Mouse (Mus musculus) thymus, adult 2 months (tissue): ENCODE results near the gene 1810037I17Rik. TPM values are rescaled to one million over a fixed set of nuclear protein-coding genes. Genes with fewer than 3 reads are reported as not detected.

ENCODE experiments used
- DNase-seq: peaks from one replicate; pipeline ENCODE4 v3.0.0; 2021
- H3K27ac ChIP-seq: fragments of 200-500 bp; 2 replicates; pipeline ENCODE4 v1.5.1; 2012; ENCODE audit warnings: low read length, control low read depth; ENCODE audit not compliant: control insufficient read depth, insufficient read depth
- H3K27me3 ChIP-seq: fragments of 200-500 bp; 2 replicates; pipeline ENCODE4 v1.6.1; 2012; ENCODE audit warnings: mild to moderate bottlenecking, low read length, moderate library complexity, mixed read lengths; ENCODE audit not compliant: control insufficient read depth, insufficient read depth
- H3K36me3 ChIP-seq: fragments of 200-500 bp; 2 replicates; pipeline ENCODE4 v1.6.1; 2012; ENCODE audit warnings: mild to moderate bottlenecking, low read length, moderate library complexity; ENCODE audit not compliant: control insufficient read depth, insufficient read depth
- H3K4me1 ChIP-seq: fragments of 200-500 bp; replicated peaks from 2 replicates; pipeline ENCODE4 v1.6.1; 2012; ENCODE audit warnings: low read length; ENCODE audit not compliant: control insufficient read depth, insufficient read depth
- H3K4me3 ChIP-seq: fragments of 200-500 bp; 2 replicates; pipeline ENCODE4 v1.5.1; 2012; ENCODE audit warnings: mild to moderate bottlenecking, low read length, control low read depth, moderate library complexity; ENCODE audit not compliant: control insufficient read depth, insufficient read depth
- CTCF ChIP-seq: fragments of 200-500 bp; IDR thresholded peaks from 2 replicates; pipeline ENCODE4 v1.5.1; 2012; ENCODE audit warnings: mild to moderate bottlenecking, control low read depth, low read length, moderate library complexity, borderline replicate concordance; ENCODE audit not compliant: control insufficient read depth, poor library complexity, insufficient read depth; ENCODE audit errors: extremely low read depth
- POLR2A ChIP-seq: fragments of 200-500 bp; IDR thresholded peaks from 2 replicates; pipeline ENCODE4 v1.6.1; 2012; ENCODE audit warnings: mild to moderate bottlenecking, low read length, control low read depth, moderate library complexity; ENCODE audit not compliant: control insufficient read depth, poor library complexity, insufficient read depth; ENCODE audit errors: extremely low read depth
- WGBS: fragments of 180-500 bp; shearing (Covaris S2); methylation state at CpG from one replicate; pipeline ENCODE4 v1.1.7; 2018; 5-methylcytosine and 5-hydroxymethylcytosine counted together
- polyA plus RNA-seq: library from polyadenylated mRNA; depleted of rRNA; stranded (reverse); fragments of >200 nt; gene quantifications from 2 replicates; pipeline ENCODE4 v1.2.3, GENCODE M21; 2012; rRNA removed

1810037I17Rik gene
- polyA plus RNA-seq, 1 experiment: 35.8 TPM

DNA sequence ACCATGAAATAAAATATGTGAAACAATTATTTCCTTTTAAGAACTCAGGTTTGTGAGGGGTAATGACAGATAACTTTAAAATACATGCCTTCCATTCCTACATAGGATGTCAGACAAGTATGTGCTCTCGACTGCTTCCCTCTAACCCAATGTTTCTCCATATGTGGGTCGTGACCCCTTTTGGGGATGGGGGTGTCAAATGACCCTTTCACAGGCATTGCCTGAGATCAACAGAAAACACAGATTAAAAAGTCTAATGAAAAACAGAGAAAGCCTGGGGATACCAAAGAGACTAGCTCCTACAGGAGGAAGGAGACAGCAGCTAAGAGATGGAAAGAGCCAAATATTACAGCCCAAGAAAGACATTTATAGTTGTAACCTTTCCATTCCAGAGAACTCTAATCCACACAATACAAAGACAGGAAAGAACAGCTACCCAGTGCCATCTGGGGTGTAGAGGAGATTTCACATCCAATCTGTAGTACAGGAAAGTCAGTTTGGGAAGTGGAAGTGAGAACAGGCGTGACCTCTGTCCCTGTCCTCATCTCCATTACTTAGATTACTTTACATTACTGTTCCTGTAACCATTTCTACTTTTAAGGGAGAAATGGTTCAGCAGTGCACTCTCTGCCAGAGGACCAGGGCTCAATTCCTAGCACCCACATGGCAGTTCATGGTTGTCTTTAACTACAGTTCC lies 48.3 kb downstream of the 1810037I17Rik start:
- TF ChIP-seq CTCF: no peak
- TF ChIP-seq POLR2A: no peak
- Histone ChIP-seq H3K27me3 (no peaks in the 10 kb centered on the region), H3K27ac (no peak overlapping the region), H3K36me3 (no peaks in the 10 kb centered on the region; the same call in 1 of the 2 replicates), H3K4me1 (no peaks in the 10 kb centered on the region), H3K4me3 (no peak overlapping the region)
- DNase-seq: no peak
- WGBS: 92% methylated on average over 3 of the region's 3 CpGs

GRCm38 (mm10) chr3:122974833-122975232 lies 50.8 kb downstream of the 1810037I17Rik start:
- H3K4me1 ChIP-seq: no peaks in the 10 kb centered on the region
- WGBS: 95% methylated on average over 3 of the region's 3 CpGs
- no peaks in the 10 kb centered on the region for H3K36me3 ChIP-seq
- H3K27ac ChIP-seq: no peak overlapping the region
- DNase-seq: no peak
- TF ChIP-seq CTCF (no peak), POLR2A (no peak)
- H3K4me3 ChIP-seq: no peak overlapping the region
- no peaks in the 10 kb centered on the region for H3K27me3 ChIP-seq

GRCm38 (mm10) chr3:122975363-122975762 lies 51.4 kb downstream of the 1810037I17Rik start:
- 86% methylated on average over 4 of the region's 4 CpGs for WGBS
- H3K4me1 ChIP-seq: no peaks in the 10 kb centered on the region
- DNase-seq: no peak

More at GRCm38 (mm10) chr3:122975363-122975762, 51.4 kb downstream of the 1810037I17Rik start:
- no peak overlapping the region for H3K4me3 ChIP-seq
- H3K27me3 ChIP-seq: no peaks in the 10 kb centered on the region
- no peaks in the 10 kb centered on the region for H3K36me3 ChIP-seq
- H3K27ac ChIP-seq: no peak overlapping the region
- TF ChIP-seq CTCF (no peak), POLR2A (no peak)

Other genes starting within 250 kb of the 1810037I17Rik start
- gene Pde5a, start 195.3 kb upstream of the 1810037I17Rik start, polyA plus RNA-seq: 2.6 and 3.6 TPM in 2 replicates
- 0.18 TPM in 1 of 2 replicates, not detected in the other for gene Fabp2, start 29.1 kb upstream of the 1810037I17Rik start, polyA plus RNA-seq
- not detected in 2 replicates for gene Gm10959, start 4.8 kb upstream of the 1810037I17Rik start, polyA plus RNA-seq
- gene Usp53, start 60.3 kb downstream of the 1810037I17Rik start, polyA plus RNA-seq: 1.4 and 2.3 TPM in 2 replicates
- gene Myoz2, start 110.8 kb downstream of the 1810037I17Rik start, polyA plus RNA-seq: 1.5 and 13.5 TPM in 2 replicates